Mouse (Mus musculus): ENCODE measurements around the gene Rasa1.

DNA sequence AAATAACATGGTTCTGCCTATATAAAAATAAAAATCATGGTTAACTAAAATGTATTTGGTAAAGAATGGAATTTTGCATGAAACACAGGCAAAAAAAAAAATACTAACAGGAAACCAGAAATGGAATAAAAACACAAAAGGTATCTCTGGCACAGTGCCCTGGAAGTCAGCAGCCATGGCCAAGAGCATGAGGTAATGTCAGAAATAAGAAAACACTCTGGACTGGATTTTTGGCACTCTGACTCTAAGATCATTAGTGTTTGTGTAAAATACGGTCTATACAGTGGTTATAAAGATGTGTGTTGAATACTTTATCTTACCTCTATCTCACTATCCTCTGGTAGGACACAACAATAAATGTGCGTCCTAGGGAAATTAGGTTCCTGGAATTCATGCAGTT lies 22.6 kb upstream of the Rasa1 start:
- TF ChIP-seq POLR2A (IDR thresholded peaks at IDR 0.05; ENCODE audit: insufficient read depth, low read depth, low read length), result no peak
- TF ChIP-seq CTCF (IDR thresholded peaks at IDR 0.05), result no peak

Measured in heart, adult 2 months (tissue).